Mouse (Mus musculus): ENCODE results near the gene Ncaph2.

The Ncaph2 gene

GRCm38 (mm10) chr15:89378831-89379401, 23.4 kb downstream of the Ncaph2 start, which contains the start of gene Odf3b:
TSS of gene Odf3b (minus strand) at chr15:89379282.
- no peak for DNase-seq (ENCODE audit: low spot score in 2 of 2)

GRCm38 (mm10) chr15:89379429-89379828, 23.9 kb downstream of the Ncaph2 start:
- DNase-seq (ENCODE audit: low spot score in 2 of 2): no peak

- DNase-seq (ENCODE audit: low spot score in 2 of 2): no peak
These were observed 29.1 kb downstream of the Ncaph2 start, which contains the start of gene Klhdc7b for GRCm38 (mm10) chr15:89384617-89385016. TSS of gene Klhdc7b (plus strand) at chr15:89384917.

GRCm38 (mm10) chr15:89387127-89387526, 31.6 kb downstream of the Ncaph2 start:
- DNase-seq (ENCODE audit: low spot score in 2 of 2): no peak

- DNase-seq (ENCODE audit: low spot score in 2 of 2): no peak
These were observed 34.6 kb downstream of the Ncaph2 start for GRCm38 (mm10) chr15:89390081-89390480.

- DNase-seq (ENCODE audit: low spot score in 2 of 2): no peak
These were observed 41.4 kb downstream of the Ncaph2 start for GRCm38 (mm10) chr15:89396883-89397282.

- no peak for DNase-seq (ENCODE audit: low spot score in 2 of 2)
These were observed 42.6 kb downstream of the Ncaph2 start for GRCm38 (mm10) chr15:89398146-89398545.

GRCm38 (mm10) chr15:89399716-89400115, 44.2 kb downstream of the Ncaph2 start:
- DNase-seq (ENCODE audit: low spot score in 2 of 2): no peak

GRCm38 (mm10) chr15:89402471-89402870, 47.0 kb downstream of the Ncaph2 start:
- no peak for DNase-seq (ENCODE audit: low spot score in 2 of 2)

- no peak for DNase-seq (ENCODE audit: low spot score in 2 of 2)
These were observed 49.5 kb downstream of the Ncaph2 start for GRCm38 (mm10) chr15:89404831-89405623.

GRCm38 (mm10) chr15:89406691-89407090, 51.2 kb downstream of the Ncaph2 start:
- DNase-seq (ENCODE audit: low spot score in 2 of 2): no peak

GRCm38 (mm10) chr15:89410118-89410517, 54.6 kb downstream of the Ncaph2 start, which contains the start of gene Syce3:
TSS of gene Syce3 (minus strand) at chr15:89410503.
- DNase-seq (ENCODE audit: low spot score in 2 of 2): no peak

GRCm38 (mm10) chr15:89415282-89415681, 59.8 kb downstream of the Ncaph2 start:
- no peak for DNase-seq (ENCODE audit: low spot score in 2 of 2)

- DNase-seq (ENCODE audit: low spot score in 2 of 2): no peak
These were observed 66.4 kb downstream of the Ncaph2 start for GRCm38 (mm10) chr15:89421938-89422337.
